Mouse (Mus musculus) adipose tissue, adult 10 weeks (tissue): ENCODE measurements around the gene Olfr303. TPM values are rescaled to one million over a fixed set of nuclear protein-coding genes. Genes with fewer than 3 reads are reported as not detected.

Source experiments
- polyA plus RNA-seq: library from polyadenylated mRNA; stranded (reverse); fragments of 350-450 nt; fragmentation: Illumina TruSeq; extraction: RNeasy Lipid Tissue Mini Kit (QIAGEN cat#74804); gene quantifications from one replicate; pipeline ENCODE4 v1.2.3, GENCODE M21; 2014; ENCODE audit warnings: low read depth, low replicate concordance

Gene Olfr303
- polyA plus RNA-seq, result not detected

GRCm38 (mm10) chr7:86397689-86398088, at the start of gene Olfr303:
Gene Olfr303, minus strand, starts transcription at chr7:86397789.

GRCm38 (mm10) chr7:86403546-86403945, 6.0 kb upstream of the Olfr303 start, which contains the start of gene Olfr301:
Gene Olfr301, plus strand, starts transcription at chr7:86403846.

GRCm38 (mm10) chr7:86386558-86386957, 11.0 kb downstream of the Olfr303 start, which contains the start of gene Olfr304:
Gene Olfr304, minus strand, starts transcription at chr7:86386658.

GRCm38 (mm10) chr7:86366828-86367227, 30.8 kb downstream of the Olfr303 start, which contains the start of gene Olfr305:
Gene Olfr305, minus strand, starts transcription at chr7:86366928.

Other genes starting within 250 kb of the Olfr303 start
- not detected for gene Vmn2r75, start 226.0 kb downstream of the Olfr303 start, polyA plus RNA-seq
- not detected for gene Vmn2r76, start 151.5 kb downstream of the Olfr303 start, polyA plus RNA-seq
- not detected for gene Olfr310, start 120.6 kb downstream of the Olfr303 start, polyA plus RNA-seq
- gene Olfr309, start 84.1 kb downstream of the Olfr303 start, polyA plus RNA-seq, result not detected
- gene Olfr308, start 72.2 kb downstream of the Olfr303 start, polyA plus RNA-seq, result not detected
- not detected for gene Olfr307, start 60.2 kb downstream of the Olfr303 start, polyA plus RNA-seq
- not detected for gene Olfr305, start 30.9 kb downstream of the Olfr303 start, polyA plus RNA-seq
- gene Olfr304, start 11.1 kb downstream of the Olfr303 start, polyA plus RNA-seq, result not detected
- not detected for gene Olfr301, start 6.1 kb upstream of the Olfr303 start, polyA plus RNA-seq
- gene Olfr299, start 62.1 kb upstream of the Olfr303 start, polyA plus RNA-seq, result not detected
- gene Olfr298, start 94.7 kb upstream of the Olfr303 start, polyA plus RNA-seq, result not detected
- gene Olfr297, start 122.2 kb upstream of the Olfr303 start, polyA plus RNA-seq, result not detected
- gene Olfr295, start 186.1 kb upstream of the Olfr303 start, polyA plus RNA-seq, result not detected
- not detected for gene Olfr294, start 218.9 kb upstream of the Olfr303 start, polyA plus RNA-seq